Mouse (Mus musculus): ENCODE measurements around the gene Gm1043.
A peak's percentile ranks its signal among the peaks of the same experiment; 100 is the strongest.

The Gm1043 gene

DNA sequence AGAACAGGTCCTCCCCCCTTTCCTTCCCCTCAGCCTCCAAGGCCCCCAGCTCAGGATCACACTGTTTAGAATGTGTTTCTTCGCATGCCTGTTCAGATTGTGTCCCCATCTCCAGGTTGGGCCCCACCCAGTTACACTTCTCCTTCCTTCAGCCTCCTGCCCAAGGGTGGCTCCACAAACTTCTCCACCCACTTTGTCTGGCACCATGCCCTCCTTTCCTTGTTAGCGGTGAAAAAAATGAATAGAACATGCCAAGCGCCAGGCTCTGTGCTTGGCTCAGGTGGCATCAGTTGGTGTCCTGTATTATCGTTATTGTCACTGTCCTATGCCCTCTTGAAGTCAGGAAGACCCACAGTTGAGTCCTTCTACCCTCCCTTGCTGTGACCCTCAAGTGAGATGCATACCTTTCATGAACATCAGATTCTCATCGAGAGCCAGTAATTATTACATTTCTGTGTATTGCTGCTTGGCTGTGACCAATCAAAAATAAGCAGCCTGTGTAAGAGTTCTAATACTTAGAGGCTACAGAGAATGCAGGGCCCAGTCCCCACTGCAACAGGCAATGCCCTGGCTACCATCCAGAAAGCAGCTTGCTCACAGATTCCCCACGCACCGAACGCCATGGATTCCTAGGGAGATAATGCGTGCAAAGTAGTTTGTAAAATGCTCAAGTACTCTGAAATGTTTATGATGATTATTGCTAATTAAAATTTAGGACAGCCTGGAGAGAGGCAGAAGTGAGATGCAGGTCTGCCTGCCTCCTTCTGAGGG, 128.0 kb downstream of the Gm1043 start:
- DNase-seq, result no peak

DNA sequence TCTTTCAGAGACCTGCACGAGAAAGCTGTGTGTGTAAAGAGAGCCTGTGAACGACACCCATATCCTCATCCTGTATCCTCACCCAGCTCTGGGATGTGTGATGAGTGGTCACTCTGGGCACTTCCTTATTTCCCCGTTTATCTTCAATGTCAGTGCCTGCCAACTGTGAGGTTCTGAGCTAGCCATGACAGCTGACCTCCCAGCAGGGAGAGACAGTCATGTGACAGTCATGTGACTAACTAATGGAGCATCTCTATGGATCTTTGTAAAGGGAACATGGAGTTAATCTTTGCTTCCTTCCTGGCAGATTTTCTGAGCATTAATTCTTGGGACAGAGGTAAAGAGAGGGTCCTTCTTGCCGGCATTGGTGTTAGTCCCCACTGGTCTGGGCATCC, 128.5 kb downstream of the Gm1043 start:
- no peak for DNase-seq

DNA sequence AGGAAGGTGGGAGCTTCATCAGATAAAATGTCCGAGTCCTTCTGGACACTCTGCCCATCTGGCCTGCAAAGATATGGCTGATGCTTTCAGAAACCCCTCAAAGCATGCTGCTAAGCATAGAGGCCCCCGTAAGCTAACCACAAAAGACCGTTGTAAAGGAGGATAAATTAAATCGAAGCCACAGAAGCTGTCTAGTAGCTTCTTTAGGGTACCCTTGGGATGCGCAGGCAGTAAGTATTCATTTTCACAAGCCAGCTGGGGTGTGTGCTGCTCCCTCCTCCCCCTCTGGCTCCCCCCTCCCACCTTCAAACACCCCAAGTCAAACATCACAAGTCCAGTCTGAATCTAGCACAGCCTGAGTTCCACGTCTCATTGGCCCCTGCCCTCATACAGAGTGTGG, 129.4 kb downstream of the Gm1043 start:
- DNase-seq, result no peak

- no peak for DNase-seq
These were observed 130.1 kb downstream of the Gm1043 start for GRCm38 (mm10) chr5:37215276-37215675.

GRCm38 (mm10) chr5:37219615-37220014, 134.4 kb downstream of the Gm1043 start:
- no peak for DNase-seq

DNA sequence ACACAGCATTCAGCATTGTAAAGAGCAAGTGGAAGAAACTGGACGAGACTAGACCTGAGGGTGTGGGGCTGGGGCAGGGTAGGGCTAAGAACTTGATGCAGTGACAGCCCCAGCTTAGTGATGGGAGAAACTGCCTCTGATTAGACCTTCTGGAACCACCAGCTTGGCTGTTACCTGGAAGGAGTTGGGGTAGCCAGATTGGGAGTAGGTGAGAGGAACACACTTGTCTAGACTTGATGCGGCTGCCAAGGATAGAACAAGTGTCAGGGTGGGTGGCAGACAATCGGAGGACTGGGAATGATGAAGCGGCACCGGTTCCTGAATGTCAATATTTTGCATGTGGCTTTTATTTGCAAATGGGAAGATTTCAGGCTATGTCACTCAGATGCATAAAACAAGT, 135.4 kb downstream of the Gm1043 start:
- no peak for DNase-seq

DNA sequence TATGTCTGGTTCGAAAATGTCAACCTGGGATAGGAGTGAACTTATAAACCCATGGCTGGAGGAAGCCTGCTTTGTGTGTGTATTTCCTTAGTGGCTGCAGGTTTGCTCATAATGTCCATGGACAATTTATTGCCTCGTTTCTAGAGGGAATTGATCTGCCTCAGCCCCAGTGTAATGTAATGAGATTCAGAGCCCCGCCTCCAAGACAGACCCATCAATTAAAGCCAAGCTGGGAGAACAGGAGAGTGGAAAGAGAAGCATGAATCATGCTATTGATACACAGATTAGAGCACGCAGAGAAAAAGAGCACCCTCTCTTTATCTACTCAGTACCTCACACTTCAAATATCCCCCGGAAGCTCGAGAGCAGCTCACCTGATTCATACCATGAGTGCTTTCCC, 136.4 kb downstream of the Gm1043 start:
- no peak for DNase-seq

DNA sequence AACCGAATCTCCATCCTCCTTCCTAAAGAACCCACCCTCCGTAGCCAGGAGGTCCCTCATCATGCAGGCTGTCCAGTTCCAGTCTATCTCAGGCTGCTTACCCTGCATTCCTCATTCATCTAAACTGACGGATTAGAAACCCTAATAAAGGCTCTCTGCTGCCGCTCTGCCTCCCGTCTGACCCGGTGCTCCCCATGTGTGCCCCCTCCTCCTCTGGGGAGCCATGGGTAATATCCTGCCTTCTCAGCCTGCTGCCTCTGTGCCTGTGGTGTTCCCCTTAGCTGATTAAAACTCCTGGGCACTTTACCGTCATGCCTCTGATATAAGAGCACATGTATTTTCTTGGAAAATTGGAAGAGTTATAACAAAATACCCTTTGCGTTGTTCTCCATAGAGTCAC, 137.1 kb downstream of the Gm1043 start:
- no peak for DNase-seq

- DNase-seq, result no peak
These were observed 140.5 kb downstream of the Gm1043 start for GRCm38 (mm10) chr5:37225708-37226107.

DNA sequence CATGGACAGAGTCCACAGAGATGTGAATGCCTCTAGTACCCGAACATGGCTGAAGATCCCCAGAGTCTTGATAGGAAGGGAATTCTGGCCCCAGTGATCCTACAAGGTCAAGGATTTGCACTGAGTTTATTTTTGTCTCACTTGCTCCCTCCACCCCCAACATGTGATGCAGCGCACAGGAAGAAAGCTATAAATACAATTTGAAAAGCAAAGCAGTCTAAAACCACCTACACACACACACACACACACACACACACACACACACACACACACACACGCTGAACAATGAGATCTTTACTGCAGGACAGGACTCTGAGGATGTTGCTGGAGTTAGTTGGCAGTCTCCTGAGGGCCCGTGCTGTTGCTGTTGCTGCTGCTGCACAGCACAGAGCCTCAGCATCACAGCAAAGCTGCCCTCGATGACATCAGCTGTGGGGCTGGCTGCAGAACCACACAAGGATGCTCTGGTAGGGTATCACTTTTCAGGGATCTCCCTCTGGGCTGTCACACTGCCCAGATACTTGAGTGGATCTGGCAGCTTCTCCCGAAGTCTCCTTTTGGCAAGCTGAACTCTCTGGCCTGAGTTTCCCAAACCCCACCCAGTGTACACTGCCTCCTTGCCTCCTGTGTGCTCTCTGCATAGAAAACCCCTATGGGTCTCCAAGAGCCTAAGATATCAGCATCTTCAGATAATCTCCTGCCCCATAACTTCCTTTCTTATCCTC, 142.9 kb downstream of the Gm1043 start:
- no peak for DNase-seq

- DNase-seq, result no peak
These were observed 143.7 kb downstream of the Gm1043 start for GRCm38 (mm10) chr5:37228894-37229293.

DNA sequence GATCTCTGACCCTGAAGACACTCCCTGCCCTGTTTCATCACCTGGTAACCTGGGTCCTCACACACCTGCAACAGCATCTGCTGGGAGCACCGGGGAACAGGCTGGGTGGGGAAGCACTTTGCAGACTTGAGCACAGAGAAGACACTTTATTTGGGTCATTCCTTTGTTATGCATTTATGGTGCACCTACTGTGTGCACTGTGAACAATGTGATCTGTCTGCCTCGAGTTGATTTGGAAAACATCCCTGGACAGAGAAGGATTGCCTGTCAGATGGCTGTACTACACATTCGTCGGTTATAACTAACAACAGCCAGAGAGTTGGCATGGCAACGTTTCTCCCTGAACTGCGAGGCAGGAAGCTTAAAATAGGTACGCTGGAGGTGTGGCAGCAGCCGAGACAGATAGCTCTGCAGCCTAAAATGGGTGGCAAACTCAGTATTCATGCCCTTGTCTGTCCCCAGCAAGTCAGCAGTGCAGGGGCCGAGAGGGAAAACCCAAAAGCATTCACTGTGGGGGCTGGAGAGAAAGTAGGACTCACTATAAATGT, 147.9 kb downstream of the Gm1043 start:
- no peak for DNase-seq

DNA sequence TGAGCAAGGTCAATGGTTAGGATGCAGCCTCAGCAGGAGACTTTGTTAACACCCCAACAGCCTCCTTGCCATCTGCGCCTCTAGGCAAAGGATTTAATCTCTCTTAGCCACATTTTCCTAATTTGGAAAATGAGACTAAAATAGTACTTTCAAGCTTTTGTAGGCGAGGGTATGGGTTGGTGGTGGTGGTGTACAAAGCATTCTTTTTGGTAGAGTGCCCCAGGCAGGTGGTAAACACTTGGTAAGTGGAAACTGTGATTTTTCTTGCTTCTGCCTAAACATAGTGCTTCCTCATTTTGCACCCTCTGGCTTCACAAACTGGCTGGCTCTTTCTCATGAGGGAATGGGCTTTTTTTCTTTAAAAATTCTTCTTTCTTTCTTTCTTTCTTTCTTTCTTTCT, 153.5 kb downstream of the Gm1043 start:
- DNase-seq, result no peak

DNA sequence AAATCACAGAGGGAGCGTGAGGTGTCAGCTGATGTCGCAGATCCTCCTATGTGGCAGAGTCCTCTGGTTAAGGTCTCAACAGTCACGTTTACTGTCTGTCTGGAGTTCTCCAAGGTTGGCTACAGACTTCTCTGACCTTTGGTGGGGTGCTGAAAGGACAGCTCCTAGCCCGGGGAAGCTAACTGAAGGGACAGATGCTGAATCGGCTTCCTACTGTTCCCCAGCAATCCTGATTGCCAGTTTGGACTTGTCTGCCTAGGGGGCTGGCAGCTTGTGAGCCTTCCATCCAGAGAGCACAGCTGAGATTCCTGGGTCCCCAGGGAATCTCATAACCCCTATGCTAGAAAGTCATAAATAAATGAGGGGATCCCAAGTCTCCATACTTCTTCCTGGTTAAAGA, 155.4 kb downstream of the Gm1043 start:
- no peak for DNase-seq

DNA sequence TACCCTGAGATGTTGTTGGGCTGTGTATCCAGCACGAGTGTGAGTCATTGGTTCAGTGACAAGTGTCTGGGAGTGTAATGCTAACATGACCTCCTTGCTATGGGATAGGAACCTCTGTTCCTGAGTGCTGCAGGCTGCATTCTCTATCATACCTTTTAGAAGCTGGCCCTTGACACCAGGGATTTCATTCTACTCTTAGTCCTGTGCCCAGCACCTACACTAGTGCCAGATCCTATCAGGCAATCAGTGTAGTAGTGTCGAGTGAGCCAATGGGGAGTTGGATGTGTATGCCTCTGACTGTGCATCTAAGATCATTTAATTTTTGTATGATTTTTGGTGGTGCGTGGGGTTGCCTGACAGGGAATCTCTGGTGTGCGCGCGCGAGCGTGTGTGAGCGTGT, 156.1 kb downstream of the Gm1043 start:
- no peak for DNase-seq

- DNase-seq, result no peak
These were observed 156.5 kb downstream of the Gm1043 start, which contains the start of gene Crmp1 for GRCm38 (mm10) chr5:37241651-37242151. Crmp1 (plus strand) TSS chr5:37241940.

DNA sequence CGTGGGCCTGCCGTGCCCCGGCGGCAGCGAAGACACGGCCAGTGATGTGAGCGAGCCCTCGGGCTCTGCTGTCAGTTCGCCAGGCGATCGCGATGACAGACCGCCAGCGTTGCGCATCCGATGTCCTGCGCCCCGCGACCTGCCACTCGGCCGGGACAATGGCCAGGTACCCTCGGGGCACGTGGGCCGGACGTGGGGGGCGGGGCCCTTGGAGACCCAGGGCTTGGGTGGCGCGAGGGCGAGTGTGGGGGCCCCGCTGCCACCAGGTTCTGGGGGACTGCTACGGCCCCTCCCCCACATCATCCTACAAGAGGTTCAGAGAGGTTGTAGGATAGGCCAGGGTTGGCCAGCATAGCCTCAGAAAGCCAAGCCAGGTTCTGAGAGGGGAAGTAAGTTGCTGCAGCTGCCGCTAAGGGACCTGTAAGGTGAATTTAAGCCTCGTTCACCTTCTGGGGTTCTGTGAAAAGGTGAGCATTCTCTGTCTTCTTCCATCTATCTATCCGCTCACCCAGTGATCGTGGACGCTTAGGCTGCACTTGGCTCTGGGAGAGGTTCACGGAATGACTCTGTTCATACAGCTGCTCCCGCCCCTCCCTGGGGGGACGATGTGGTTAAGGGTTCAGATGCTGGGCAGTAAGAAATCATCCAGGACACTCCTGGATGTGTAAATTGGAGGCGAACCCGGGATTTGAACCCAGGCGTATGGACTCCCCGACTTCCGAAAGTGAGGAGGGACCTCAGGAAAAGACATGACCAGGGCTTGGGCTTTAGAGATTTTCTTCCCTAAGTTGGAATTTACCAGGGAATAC, 157.4 kb downstream of the Gm1043 start:
- DNase-seq, result no peak

- peak; percentile 48 for DNase-seq
These were observed 158.2 kb downstream of the Gm1043 start for GRCm38 (mm10) chr5:37243169-37243886.

DNA sequence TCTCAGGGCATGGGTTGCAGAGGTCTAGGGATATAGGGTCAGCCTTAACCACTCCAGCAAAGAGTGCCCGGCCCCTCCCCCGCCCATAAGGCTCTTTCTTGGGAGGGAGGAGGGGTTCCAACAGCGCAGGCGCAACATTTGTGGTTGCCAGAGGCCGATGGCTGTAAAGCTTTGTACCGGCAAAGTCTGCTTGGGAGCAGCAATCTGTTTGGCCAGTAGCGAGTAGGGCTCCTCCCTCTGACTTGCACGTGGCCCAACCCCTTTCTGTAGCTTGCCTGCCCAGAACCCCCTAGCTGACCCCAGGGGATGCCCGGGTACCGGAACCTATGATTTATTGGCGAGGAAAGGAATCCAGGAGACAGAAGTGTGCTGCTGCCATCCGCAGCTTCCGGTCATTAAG, 159.0 kb downstream of the Gm1043 start:
- DNase-seq, result no peak

GRCm38 (mm10) chr5:37244666-37245242, 159.6 kb downstream of the Gm1043 start:
- DNase-seq, result no peak

DNA sequence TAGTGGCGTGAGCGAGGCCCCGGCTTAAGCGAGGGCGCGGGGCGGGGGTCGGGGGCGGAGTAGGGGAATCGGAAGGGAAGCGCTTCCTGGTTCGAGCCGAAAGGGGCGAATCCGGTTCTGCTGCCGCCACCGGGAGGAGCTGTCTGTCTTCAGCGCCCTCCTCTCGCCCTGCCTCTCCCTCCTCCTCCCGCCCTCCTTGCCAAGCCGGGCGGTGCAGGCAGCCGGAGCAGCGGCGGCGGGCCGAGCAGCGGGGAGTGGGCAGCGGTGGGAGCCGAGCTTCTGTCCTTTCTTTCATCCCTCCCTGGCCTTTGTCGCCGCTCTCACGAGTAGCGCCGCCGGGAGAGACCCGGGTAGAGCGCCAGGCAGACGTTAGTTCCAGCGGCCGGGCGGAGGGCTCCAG, 160.5 kb downstream of the Gm1043 start:
- no peak for DNase-seq

Data from lung, postnatal 36 days (tissue).